Mouse (Mus musculus): ENCODE results near the gene Wdr1.

DNA sequence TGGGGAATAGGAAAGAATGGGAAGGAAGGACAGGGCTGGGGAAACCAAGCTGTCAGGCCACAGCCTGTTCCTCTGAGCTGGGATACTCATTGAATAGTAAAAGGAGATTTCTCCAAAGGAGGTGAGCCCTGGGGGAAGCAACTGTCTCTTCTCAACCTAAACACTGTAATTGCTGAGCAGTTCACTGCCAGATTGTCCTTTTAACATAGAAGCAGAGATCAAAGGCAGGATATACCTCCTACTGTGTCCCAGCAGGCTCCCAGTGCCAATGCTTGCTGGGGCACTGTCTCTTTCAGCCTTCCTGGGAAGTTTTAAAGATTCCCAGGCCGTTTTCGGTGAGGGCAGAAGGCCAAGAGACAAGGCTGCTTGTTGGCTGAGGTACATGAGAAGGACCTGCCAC, 50.0 kb downstream of the Wdr1 start:
- TF ChIP-seq POLR2A (IDR thresholded peaks at IDR 0.05; ENCODE audit: insufficient read length, low read depth) (no peak), POLR2AphosphoS2 (IDR thresholded peaks at IDR 0.05; ENCODE audit: insufficient read length, low read depth) (no peak), MYOG (IDR thresholded peaks at IDR 0.05; ENCODE audit: control insufficient read depth in 1 of 3, insufficient read depth in 1 of 3, insufficient read length in 2 of 3, low read depth in 2 of 3) (no peak), USF1 (IDR thresholded peaks at IDR 0.05; ENCODE audit: low read depth) (no peak), TCF12 (IDR thresholded peaks at IDR 0.05; ENCODE audit: insufficient read depth, poor library complexity, severe bottlenecking) (no peak), E2F4 (IDR thresholded peaks at IDR 0.05; ENCODE audit: insufficient read depth) (no peak), CEBPB (IDR thresholded peaks at IDR 0.05; ENCODE audit: insufficient read depth, poor library complexity, severe bottlenecking) (no peak), TCF3 (IDR thresholded peaks at IDR 0.05; ENCODE audit: insufficient read length, low read depth) (no peak), MAX (IDR thresholded peaks at IDR 0.05; ENCODE audit: low read depth) (no peak)

Data from myocyte (in vitro differentiated cells).